Comparison of ENCODE assay signal across 30 mouse cellular contexts in the genomic region with DNA sequence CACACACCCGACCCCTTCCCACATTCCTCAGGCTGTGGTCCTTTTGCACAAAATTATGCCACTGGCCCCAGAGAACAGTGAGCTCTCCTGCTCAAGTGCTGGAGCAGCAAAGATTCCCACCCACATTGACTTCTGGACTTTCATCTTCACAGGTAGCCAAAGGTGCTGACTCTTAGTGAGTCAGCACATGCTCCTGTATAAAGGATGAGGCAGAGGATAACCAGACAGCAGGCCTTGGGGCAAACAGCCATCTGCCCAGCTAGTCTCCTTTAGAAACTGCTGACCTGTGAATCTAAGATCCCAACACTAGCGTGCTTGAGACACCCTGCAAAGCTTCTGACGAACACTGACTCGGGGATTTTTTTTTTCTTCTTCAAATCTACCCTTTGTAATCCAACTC. TPM values are rescaled to one million over a fixed set of nuclear protein-coding genes. Genes with fewer than 3 reads are reported as not detected.
A peak's percentile ranks its signal among the peaks of the same experiment; 100 is the strongest.
DNase-seq lines count a peak whose midpoint lies in the region; ATAC-seq lines count a peak whose summit lies in the region.
"Had no signal": no experiment of that assay in that cellular context is flagged by ENCODE, and none has a peak within 500 bp of the region (broad histone marks: within the 10 kb centered on the region; RNA-seq: fewer than 3 reads in every experiment).

No protein-coding gene starts in this region.

- intact Hi-C loops in heart, postnatal 25 days (cut with DNase I): no loop called here

- WGBS in kidney, embryonic 16.5 days: 64% methylated on average over 4 of the region's 4 CpGs

- DNase-seq in cerebellum, adult 8-10 months: no peak
- DNase-seq in kidney, adult 18-20 months: peak; percentile 57
- DNase-seq in kidney, adult 8-10 months: peak; percentile 81 to 90
- DNase-seq in kidney, postnatal 25 days: peak; percentile 79 to 92
- no peak for DNase-seq in heart, postnatal 25 days (ENCODE audit: low spot score)
- DNase-seq in Muller cell, postnatal 12 days (ENCODE audit: inconsistent ontology term): no peak
- DNase-seq: adrenal gland, postnatal 14 days; cerebellum, adult 9-10 months; forebrain, postnatal 0 days; gastrocnemius, postnatal 14 days; heart, postnatal 36 days; lung, adult 2 months; lung, postnatal 10 days; right cerebral cortex, adult 18-20 months; spleen, adult 18-20 months; thymus, postnatal 14 days had no signal

- H3K36me3 ChIP-seq in kidney, embryonic 16.5 days (ENCODE audit: insufficient read depth, low read length): no peaks in the 10 kb centered on the region
- H3K36me3 ChIP-seq: forebrain, embryonic 12.5 days; G1E; heart, embryonic 15.5 days; hindbrain, embryonic 12.5 days; midbrain, embryonic 13.5 days had no signal

- no peak overlapping the region for H3K27ac ChIP-seq in kidney, embryonic 16.5 days (ENCODE audit: low read length)
- H3K27ac ChIP-seq: forebrain, embryonic 12.5 days; heart, embryonic 15.5 days; hindbrain, embryonic 12.5 days; hindbrain, postnatal 0 days; liver, embryonic 14.5 days; macrophage; midbrain, embryonic 13.5 days had no signal

- H3K27me3 ChIP-seq in kidney, embryonic 16.5 days (ENCODE audit: insufficient read depth, low read length): no peaks in the 10 kb centered on the region
- H3K27me3 ChIP-seq: CH12.LX; forebrain, embryonic 12.5 days; heart, embryonic 15.5 days; hindbrain, embryonic 12.5 days; midbrain, embryonic 13.5 days; Patski had no signal

- no peak overlapping the region for H3K4me2 ChIP-seq in kidney, embryonic 16.5 days (replicated peaks; ENCODE audit: low read depth, low read length)
- H3K4me2 ChIP-seq: forebrain, embryonic 12.5 days; heart, embryonic 15.5 days; hindbrain, embryonic 12.5 days; midbrain, embryonic 13.5 days had no signal

- peak; percentile 34; the same call in 1 of the 2 replicates for ATAC-seq in cerebellum, adult (ENCODE audit: insufficient number of reproducible peaks, low FRiP score, low TSS enrichment)
- no peak for ATAC-seq in kidney, embryonic 16.5 days (ENCODE audit: low FRiP score, low TSS enrichment)
- ATAC-seq: forebrain, postnatal 0 days; hindbrain, postnatal 0 days; midbrain, embryonic 13.5 days; Patski had no signal

- no peak overlapping the region for H3K9ac ChIP-seq in kidney, embryonic 16.5 days (replicated peaks; ENCODE audit: low read length)
- H3K9ac ChIP-seq: forebrain, embryonic 12.5 days; forebrain, postnatal 0 days; heart, embryonic 15.5 days; hindbrain, embryonic 12.5 days; liver, embryonic 14.5 days; midbrain, embryonic 13.5 days had no signal

- H3K4me3 ChIP-seq in kidney, embryonic 16.5 days (ENCODE audit: low read length): no peak overlapping the region
- H3K4me3 ChIP-seq: erythroblast, embryonic 14.5 days; forebrain, embryonic 12.5 days; heart, embryonic 15.5 days; hindbrain, embryonic 12.5 days; midbrain, embryonic 13.5 days had no signal

- peaks cover 16% of the 10 kb centered on the region for H3K4me1 ChIP-seq in kidney, embryonic 16.5 days (ENCODE audit: insufficient read depth, low read length)

- H3K9me3 ChIP-seq in kidney, embryonic 16.5 days (ENCODE audit: low read length): 0 out of 2 replicates have a peak, but pooled peaks cover 2% of the 10 kb centered on the region
- H3K9me3 ChIP-seq: forebrain, embryonic 12.5 days; G1E; heart, embryonic 15.5 days; hindbrain, embryonic 12.5 days; midbrain, embryonic 13.5 days had no signal

RNA-seq across cellular contexts. Expression of gene D630045J12Rik, which starts 15.4 kb away (rescaled TPM):
- 5.7 and 7.2 TPM in 2 replicates for polyA plus RNA-seq in kidney, embryonic 16.5 days (2015; fragmentation: Nextera tagmentation; extraction: Ambion mirVana)
- total RNA-seq in heart, postnatal 25 days (2021): 1 to 10 TPM; 1.2 to 1.7 TPM
- total RNA-seq: neutrophil, adult 5-6 weeks had no signal

Comparison
In these comparisons a context has a peak if more than half of its experiments do, and no peak if none do; other contexts are left out.
1. DNase-seq: peak in kidney, adult 18-20 months (single experiment), kidney, adult 8-10 months (2 of 2) and kidney, postnatal 25 days (2 of 2); none in cerebellum, adult 8-10 months (single experiment), heart, postnatal 25 days (single experiment) and Muller cell, postnatal 12 days (single experiment).